Mouse (Mus musculus) embryonic facial prominence, embryonic 10.5 days (tissue): Measurements from ENCODE around the gene Lipm. TPM values are rescaled to one million over a fixed set of nuclear protein-coding genes. Genes with fewer than 3 reads are reported as not detected.

Experiments
- DNase-seq: peaks from one replicate; pipeline ENCODE4 v3.0.0-alpha.2; 2017; ENCODE audit warnings: low spot score
- H3K27ac ChIP-seq: fragments of 300-500 bp; sonication (generic); replicated peaks from 2 replicates; pipeline ENCODE4 v1.5.1; 2016; ENCODE audit warnings: mild to moderate bottlenecking
- H3K27me3 ChIP-seq: fragments of 300-500 bp; sonication (generic); replicated peaks from 2 replicates; pipeline ENCODE4 v1.6.1; 2016; ENCODE audit warnings: low read depth, mild to moderate bottlenecking; ENCODE audit not compliant: poor library complexity, severe bottlenecking
- H3K36me3 ChIP-seq: fragments of 300-500 bp; sonication (generic); replicated peaks from 2 replicates; pipeline ENCODE4 v1.6.1; 2016; ENCODE audit warnings: mild to moderate bottlenecking, moderate library complexity
- H3K4me1 ChIP-seq: fragments of 300-500 bp; sonication (generic); 2 replicates; pipeline ENCODE4 v1.6.1; 2016
- H3K4me3 ChIP-seq: fragments of 300-500 bp; sonication (generic); 2 replicates; pipeline ENCODE4 v1.5.1; 2016; ENCODE audit warnings: mild to moderate bottlenecking, moderate library complexity
- H3K9me3 ChIP-seq: fragments of 300-500 bp; sonication (generic); 2 replicates; pipeline ENCODE4 v1.6.1; 2016; ENCODE audit warnings: mild to moderate bottlenecking
- WGBS: fragments of 180-500 bp; shearing (Covaris S2); methylation state at CpG from one replicate; pipeline ENCODE4 v1.1.7; 2016; 5-methylcytosine and 5-hydroxymethylcytosine counted together
- microRNA-seq: library from miRNA; unstranded; fragments of <30 nt; microRNA quantifications from one replicate; pipeline ENCODE4, GENCODE M21; 2017
- polyA plus RNA-seq: library from polyadenylated mRNA; unstranded; fragments of >200 nt; fragmentation: Nextera tagmentation; extraction: Ambion mirVana; gene quantifications from 2 replicates; pipeline ENCODE4 v1.2.1, GENCODE M21; 2016

The Lipm gene
- polyA plus RNA-seq, 1 experiment from 2014 or later, result not detected

- 66% methylated on average over 3 of the region's 3 CpGs for whole genome bisulfite sequencing
- Histone ChIP-seq H3K36me3 (no peaks in the 10 kb centered on the region), H3K27me3 (no peaks in the 10 kb centered on the region)
Measured at GRCm38 (mm10) chr19:34171167-34171566, 70.4 kb downstream of the Lipm start.

More at GRCm38 (mm10) chr19:34171167-34171566, 70.4 kb downstream of the Lipm start:
- Histone ChIP-seq H3K4me1 (peaks cover 3% of the 10 kb centered on the region; the same call in 1 of the 2 replicates), H3K4me3 (no peak overlapping the region), H3K27ac (no peak overlapping the region), H3K9me3 (no peaks in the 10 kb centered on the region)
- no peak for DNase-seq

Small RNAs within 50 kb of the gene (microRNA-seq; reads per million reads assigned to microRNA genes)
- gene Gm23334, result not detected

Other genes starting within 250 kb of the Lipm start
- not detected in 2 replicates for gene Lipf, start 139.7 kb upstream of the Lipm start, polyA plus RNA-seq
- gene Lipk, start 92.6 kb upstream of the Lipm start, polyA plus RNA-seq, result not detected in 2 replicates
- not detected in 2 replicates for gene Lipn, start 33.6 kb upstream of the Lipm start, polyA plus RNA-seq
- gene Ankrd22, start 65.1 kb downstream of the Lipm start, polyA plus RNA-seq, result 0.34 TPM in 1 of 2 replicates, not detected in the other
- 7.7 and 7.9 TPM in 2 replicates for gene Stambpl1, start 91.3 kb downstream of the Lipm start, polyA plus RNA-seq
- gene Acta2, start 154.7 kb downstream of the Lipm start, polyA plus RNA-seq, result 18.6 and 24.2 TPM in 2 replicates
- gene Fas, start 189.7 kb downstream of the Lipm start, polyA plus RNA-seq, result 0.57 and 0.82 TPM in 2 replicates